Mouse (Mus musculus) myocyte (in vitro differentiated cells): ENCODE data around the gene Tubb4a. TPM values are rescaled to one million over a fixed set of nuclear protein-coding genes. Genes with fewer than 3 reads are reported as not detected.
"Not testable (repeated sequence)": the region's sequence is repeated elsewhere in the genome, so short reads cannot be mapped to it uniquely, and the experiment has no call there.

Experiments
- H3K27me3 ChIP-seq: one replicate; pipeline ENCODE4 v1.6.1; 2011; ENCODE audit not compliant: control insufficient read depth, insufficient read depth, insufficient read length
- H3K36me3 ChIP-seq: one replicate; pipeline ENCODE4 v1.6.1; 2011; ENCODE audit not compliant: control insufficient read depth, insufficient read depth
- H3K4me2 ChIP-seq: one replicate; pipeline ENCODE4 v1.6.1; 2011; ENCODE audit warnings: low read depth, control low read depth
- H3K4me3 ChIP-seq: one replicate; pipeline ENCODE4 v1.5.1; 2011; ENCODE audit warnings: mild to moderate bottlenecking, control low read depth, moderate library complexity
- H3K79me2 ChIP-seq: one replicate; pipeline ENCODE4 v1.6.1; 2011; ENCODE audit not compliant: control insufficient read depth, insufficient read depth
- H3ac ChIP-seq: one replicate; pipeline ENCODE4 v1.6.1; 2011; ENCODE audit not compliant: control insufficient read depth, insufficient read length
- CEBPB ChIP-seq: IDR thresholded peaks from 2 replicates; pipeline ENCODE4 v1.6.1; 2011; ENCODE audit warnings: mild to moderate bottlenecking, moderate library complexity; ENCODE audit not compliant: poor library complexity, insufficient read depth, severe bottlenecking
- E2F4 ChIP-seq: IDR thresholded peaks from one replicate; pipeline ENCODE4 v1.6.1; 2011; ENCODE audit warnings: mild to moderate bottlenecking, control low read depth, moderate library complexity; ENCODE audit not compliant: insufficient read depth
- MAX ChIP-seq: IDR thresholded peaks from one replicate; pipeline ENCODE4 v1.6.1; 2011; ENCODE audit warnings: low read depth, mild to moderate bottlenecking, control low read depth
- MYOD1 ChIP-seq, 3 experiments: IDR thresholded peaks; one replicate each; pipeline ENCODE4 v1.6.1; 2011; ENCODE audit warnings: control low read depth in 2 of 3, low read depth in 2 of 3, mild to moderate bottlenecking in 2 of 3, moderate library complexity in 1 of 3; ENCODE audit not compliant: insufficient read length in 2 of 3, control insufficient read depth in 1 of 3
- MYOG ChIP-seq, 3 experiments: IDR thresholded peaks; one replicate each; pipeline ENCODE4 v1.6.1; 2011; ENCODE audit warnings: control low read depth in 2 of 3, low read depth in 2 of 3, mild to moderate bottlenecking in 2 of 3; ENCODE audit not compliant: insufficient read length in 2 of 3, control insufficient read depth in 1 of 3, insufficient read depth in 1 of 3
- POLR2A ChIP-seq: IDR thresholded peaks from one replicate; pipeline ENCODE4 v1.6.1; 2011; ENCODE audit warnings: low read depth, mild to moderate bottlenecking, control low read depth, moderate library complexity; ENCODE audit not compliant: insufficient read length
- POLR2AphosphoS2 ChIP-seq: IDR thresholded peaks from one replicate; pipeline ENCODE4 v1.6.1; 2011; ENCODE audit warnings: low read depth, control low read depth; ENCODE audit not compliant: insufficient read length
- REST ChIP-seq: IDR thresholded peaks from one replicate; pipeline ENCODE4 v1.6.1; 2011; ENCODE audit warnings: mild to moderate bottlenecking, control low read depth, moderate library complexity; ENCODE audit not compliant: insufficient read depth, insufficient read length
- SRF ChIP-seq: IDR thresholded peaks from one replicate; pipeline ENCODE4 v1.6.1; 2011; ENCODE audit warnings: low read depth; ENCODE audit not compliant: control insufficient read depth, insufficient read length
- TCF12 ChIP-seq: IDR thresholded peaks from one replicate; pipeline ENCODE4 v1.6.1; 2011; ENCODE audit warnings: mild to moderate bottlenecking, control low read depth; ENCODE audit not compliant: poor library complexity, insufficient read depth, severe bottlenecking
- TCF3 ChIP-seq: IDR thresholded peaks from one replicate; pipeline ENCODE4 v1.6.1; 2011; ENCODE audit warnings: low read depth, control low read depth; ENCODE audit not compliant: insufficient read length
- USF1 ChIP-seq: IDR thresholded peaks from one replicate; pipeline ENCODE4 v1.6.1; 2011; ENCODE audit warnings: low read depth, mild to moderate bottlenecking, control low read depth, moderate library complexity
- polyA plus RNA-seq: library from polyadenylated mRNA; unstranded; fragments of >200 nt; fragmentation: generic; extraction: Trizol; gene quantifications from one replicate; pipeline ENCODE4 v1.2.1, GENCODE M21; 2012; ENCODE audit warnings: missing spikeins

Gene Tubb4a
- 0.14 TPM for polyA plus RNA-seq

DNA sequence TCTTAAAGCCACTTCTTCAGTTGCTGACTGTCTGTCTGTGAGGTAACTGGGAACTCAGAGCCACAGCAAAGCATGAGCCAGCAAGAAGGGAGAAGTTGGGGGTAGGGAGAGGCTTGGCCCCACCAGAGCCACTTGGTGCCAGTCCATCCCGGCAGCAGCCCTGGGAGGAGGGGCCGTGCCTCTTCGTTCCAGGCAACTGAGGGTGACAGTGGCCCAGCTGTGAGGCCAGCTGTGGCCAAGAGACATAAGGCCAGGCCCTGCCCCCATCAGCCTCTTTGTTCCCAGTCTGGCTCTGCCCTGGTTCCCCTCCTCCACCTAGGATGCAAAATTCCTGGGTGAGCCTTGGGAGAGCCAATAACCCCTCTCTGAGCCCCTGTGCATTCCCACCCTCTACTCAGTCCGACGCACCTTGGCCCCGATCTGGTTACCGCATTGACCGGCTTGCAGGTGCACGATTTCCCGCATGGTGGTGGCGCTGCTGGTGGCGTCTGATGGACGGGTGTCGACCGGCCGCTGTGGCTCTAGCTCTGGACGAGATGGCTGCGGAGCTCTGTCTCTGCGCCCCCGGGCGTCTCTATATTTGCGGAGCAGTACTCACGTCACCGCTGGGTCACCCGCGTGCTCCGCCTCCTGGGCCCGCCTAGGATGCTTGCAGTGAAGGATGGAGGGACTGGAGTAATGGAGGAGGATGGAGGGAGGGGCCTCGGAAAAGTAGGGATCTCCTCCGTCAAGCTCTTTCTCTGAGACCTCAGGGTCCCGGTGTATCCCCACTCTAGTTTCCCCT lies at the start of gene Tubb4a:
TSS of gene Tubb4a (minus strand) at position 734 of the 784 bp plus-strand sequence.
- TF ChIP-seq E2F4 (no peak), TCF12 (no peak), TCF3 (no peak), MAX (no peak), USF1 (no peak), REST (no peak), SRF (no peak), MYOD1 (IDR thresholded peaks at IDR 0.05; ENCODE audit: control insufficient read depth in 1 of 3, insufficient read length in 2 of 3, low read depth in 2 of 3) (no peak), CEBPB (no peak), POLR2A (no peak)
- Histone ChIP-seq H3ac (no peak within 1 kb of the TSS), H3K36me3 (no peaks in the 10 kb centered on the region)

DNA sequence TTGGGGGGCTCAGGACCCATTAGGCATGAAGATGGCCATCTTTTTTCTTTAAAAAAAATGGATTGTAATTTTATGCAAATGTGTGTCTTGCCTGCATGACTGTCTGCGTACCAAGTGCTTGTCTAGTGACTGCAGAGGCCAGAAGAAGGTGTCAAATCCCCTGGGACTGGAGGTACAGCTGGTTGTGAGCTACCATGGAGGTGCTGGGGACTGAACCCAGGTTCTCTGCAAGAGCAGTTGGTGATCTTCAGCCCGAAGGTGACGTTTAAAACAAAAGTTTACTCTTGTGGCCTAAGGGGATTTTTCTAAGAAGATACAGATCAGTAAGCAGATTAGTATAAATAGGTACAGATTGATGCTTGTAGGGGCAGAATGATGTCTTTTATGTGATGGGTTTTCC lies 48.1 kb upstream of the Tubb4a start:
- H3K79me2 ChIP-seq = no peaks in the 10 kb centered on the region
- H3K36me3 ChIP-seq = no peaks in the 10 kb centered on the region
- TF ChIP-seq USF1 (no peak), MYOG (IDR thresholded peaks at IDR 0.05; ENCODE audit: control insufficient read depth in 1 of 3, insufficient read depth in 1 of 3, insufficient read length in 2 of 3, low read depth in 2 of 3) (no peak), CEBPB (no peak), TCF3 (no peak), POLR2AphosphoS2 (no peak), POLR2A (no peak), MYOD1 (IDR thresholded peaks at IDR 0.05; ENCODE audit: control insufficient read depth in 1 of 3, insufficient read length in 2 of 3, low read depth in 2 of 3) (no peak), E2F4 (no peak), REST (no peak), TCF12 (no peak), MAX (no peak), SRF (no peak)
- no peak overlapping the region for H3K4me2 ChIP-seq
- no peak overlapping the region for H3ac ChIP-seq
- H3K27me3 ChIP-seq = no peaks in the 10 kb centered on the region
- no peak overlapping the region for H3K4me3 ChIP-seq

More for the DNA sequence above, at the start of gene Tubb4a:
- Histone ChIP-seq H3K4me3 (no peak within 1 kb of the TSS), H3K27me3 (peaks cover 39% of the 10 kb centered on the region), H3K4me2 (no peak within 1 kb of the TSS), H3K79me2 (no peaks in the 10 kb centered on the region)

DNA sequence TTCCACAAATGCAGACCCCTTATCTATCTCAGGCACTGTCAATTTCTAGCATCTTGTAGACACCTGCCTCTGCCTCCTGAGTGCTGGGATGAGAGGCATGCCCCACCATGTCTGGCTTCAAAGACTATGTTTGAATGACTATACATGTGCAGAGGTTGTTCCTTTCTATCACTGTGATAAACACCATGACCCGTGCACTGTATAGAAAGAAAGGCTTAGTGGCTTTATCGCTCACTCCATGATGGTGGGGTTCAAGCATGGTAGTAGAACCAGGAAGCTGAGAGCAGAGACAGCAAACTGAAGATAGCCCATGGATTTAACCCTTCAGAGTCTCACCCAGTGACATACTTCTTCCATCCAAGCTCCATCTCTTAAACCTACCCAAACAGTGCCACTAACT lies 47.1 kb upstream of the Tubb4a start:
- no peak overlapping the region for H3K4me3 ChIP-seq
- no peak for TF ChIP-seq MYOG (IDR thresholded peaks at IDR 0.05; ENCODE audit: control insufficient read depth in 1 of 3, insufficient read depth in 1 of 3, insufficient read length in 2 of 3, low read depth in 2 of 3)
- TF ChIP-seq USF1 = no peak
- TF ChIP-seq TCF3 = no peak
- no peak for TF ChIP-seq MYOD1 (IDR thresholded peaks at IDR 0.05; ENCODE audit: control insufficient read depth in 1 of 3, insufficient read length in 2 of 3, low read depth in 2 of 3)
- TF ChIP-seq E2F4 = no peak
- TF ChIP-seq MAX = no peak
- no peak for TF ChIP-seq CEBPB
- no peak for TF ChIP-seq POLR2AphosphoS2
- TF ChIP-seq POLR2A = no peak
- no peak for TF ChIP-seq TCF12
- no peak for TF ChIP-seq SRF
- TF ChIP-seq REST = no peak
- no peak overlapping the region for H3K4me2 ChIP-seq
- no peak overlapping the region for H3ac ChIP-seq
- no peaks in the 10 kb centered on the region for H3K27me3 ChIP-seq
- H3K36me3 ChIP-seq = no peaks in the 10 kb centered on the region
- H3K79me2 ChIP-seq = no peaks in the 10 kb centered on the region

DNA sequence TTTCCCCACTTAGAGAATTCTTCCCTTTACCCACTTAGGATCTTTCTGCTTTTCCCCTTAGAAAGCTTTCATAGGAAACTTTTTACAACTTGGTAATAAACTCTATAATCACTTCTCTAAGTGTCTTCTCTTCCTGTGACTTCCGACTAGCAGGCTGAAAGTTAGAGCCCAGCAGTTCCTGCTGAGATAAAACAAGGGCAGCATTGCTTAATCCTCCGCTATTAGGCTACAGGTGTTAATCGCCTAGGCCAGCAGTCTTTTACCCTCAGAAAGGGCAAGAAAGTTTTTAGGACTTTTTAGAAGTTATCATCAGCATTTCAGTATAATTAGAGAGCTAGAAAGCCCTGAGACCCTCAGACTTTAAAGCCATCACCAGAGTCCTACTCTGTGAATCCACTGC lies 46.4 kb upstream of the Tubb4a start:
- not testable (repeated sequence) for H3K4me3 ChIP-seq, H3ac ChIP-seq, H3K27me3 ChIP-seq, H3K79me2 ChIP-seq, H3K4me2 ChIP-seq, H3K36me3 ChIP-seq

DNA sequence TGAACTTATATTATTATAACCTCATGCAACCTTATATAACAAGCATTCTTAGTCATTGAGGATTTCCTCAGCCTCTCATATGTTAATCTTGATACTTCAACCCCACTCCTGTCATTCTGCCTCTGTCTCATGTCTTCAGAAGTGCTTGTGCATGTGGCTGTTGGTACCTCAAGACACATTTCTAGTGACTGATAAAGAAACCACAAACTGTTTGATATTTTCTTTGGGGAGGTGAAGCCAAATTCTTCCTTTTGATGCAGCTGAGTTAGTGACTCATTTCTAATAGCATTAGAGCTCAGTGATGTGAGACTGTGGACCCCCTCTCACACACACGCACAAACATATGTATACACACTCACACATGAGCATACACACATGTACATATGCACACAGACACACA lies 44.2 kb upstream of the Tubb4a start:
- no peaks in the 10 kb centered on the region for H3K36me3 ChIP-seq
- no peak overlapping the region for H3ac ChIP-seq
- TF ChIP-seq POLR2A (no peak), E2F4 (no peak), REST (no peak), MAX (no peak), TCF12 (no peak), USF1 (no peak), CEBPB (no peak), MYOD1 (IDR thresholded peaks at IDR 0.05; ENCODE audit: control insufficient read depth in 1 of 3, insufficient read length in 2 of 3, low read depth in 2 of 3) (no peak), MYOG (IDR thresholded peaks at IDR 0.05; ENCODE audit: control insufficient read depth in 1 of 3, insufficient read depth in 1 of 3, insufficient read length in 2 of 3, low read depth in 2 of 3) (no peak), SRF (no peak), POLR2AphosphoS2 (no peak), TCF3 (no peak)
- no peaks in the 10 kb centered on the region for H3K79me2 ChIP-seq
- no peak overlapping the region for H3K4me2 ChIP-seq
- H3K4me3 ChIP-seq = no peak overlapping the region
- no peaks in the 10 kb centered on the region for H3K27me3 ChIP-seq
